8 mouse cellular contexts compared by ENCODE assay signal in genomic region chr1:151754028-151754489, GRCm38 (mm10). TPM values are rescaled to one million over a fixed set of nuclear protein-coding genes. Genes with fewer than 3 reads are reported as not detected.
A peak's percentile ranks its signal among the peaks of the same experiment; 100 is the strongest.
DNase-seq lines count a peak whose midpoint lies in the region; ATAC-seq and TF ChIP-seq lines count a peak whose summit lies in the region.

No protein-coding gene starts in this region.

- H3K9ac ChIP-seq in heart, embryonic 14.5 days (ENCODE audit: low read length), result peak overlapping the region; percentile 64; the same call in 1 of the 2 replicates
- H3K9ac ChIP-seq in limb, embryonic 11.5 days (ENCODE audit: low read length), result no peak overlapping the region; the same call in 1 of the 2 replicates
- H3K9ac ChIP-seq in neural tube, embryonic 13.5 days, result no peak overlapping the region

- no peak overlapping the region for H3K27ac ChIP-seq in heart, embryonic 14.5 days (replicated peaks in 1 of 2; ENCODE audit: control insufficient read depth in 1 of 2, insufficient read depth in 1 of 2, low read depth in 2 of 2, low read length in 2 of 2)
- H3K27ac ChIP-seq in bone marrow, adult 2 months (ENCODE audit: control insufficient read depth, insufficient read depth, low read depth, low read length, poor library complexity), result peak overlapping the region; percentile 34; the same call in 1 of the 2 replicates
- no peak overlapping the region for H3K27ac ChIP-seq in limb, embryonic 11.5 days (replicated peaks; ENCODE audit: low read depth, low read length)
- no peak overlapping the region for H3K27ac ChIP-seq in neural tube, embryonic 13.5 days (replicated peaks)

- H3K36me3 ChIP-seq in heart, embryonic 14.5 days (ENCODE audit: control insufficient read depth, insufficient read depth, low read length), result no peaks in the 10 kb centered on the region
- H3K36me3 ChIP-seq in limb, embryonic 11.5 days (ENCODE audit: control insufficient read depth, insufficient read depth, low read length), result no peaks in the 10 kb centered on the region
- no peaks in the 10 kb centered on the region for H3K36me3 ChIP-seq in neural tube, embryonic 13.5 days

- H3K4me2 ChIP-seq in heart, embryonic 14.5 days (ENCODE audit: low read length), result peak overlapping the region; percentile 66
- H3K4me2 ChIP-seq in limb, embryonic 11.5 days (ENCODE audit: low read depth, severe bottlenecking), result peak overlapping the region; percentile 21; the same call in 1 of the 2 replicates
- peak overlapping the region; percentile 56 for H3K4me2 ChIP-seq in neural tube, embryonic 13.5 days

- no peak for TF ChIP-seq CTCF in bone marrow, adult 2 months (IDR thresholded peaks at IDR 0.05; ENCODE audit: control insufficient read depth, insufficient read depth, low read length)

- H3K9me3 ChIP-seq in heart, embryonic 14.5 days (ENCODE audit: control insufficient read depth, low read length), result no peaks in the 10 kb centered on the region
- H3K9me3 ChIP-seq in limb, embryonic 11.5 days (ENCODE audit: control insufficient read depth, low read length), result no peaks in the 10 kb centered on the region
- H3K9me3 ChIP-seq in neural tube, embryonic 13.5 days, result no peaks in the 10 kb centered on the region

- H3K4me1 ChIP-seq in heart, embryonic 14.5 days (ENCODE audit: control insufficient read depth in 2 of 2, insufficient read depth in 2 of 2, low read length in 2 of 2), result peaks cover 0 to 17% of the 10 kb centered on the region in 2 experiments; a peak in 2 of 4 replicates
- H3K4me1 ChIP-seq in bone marrow, adult 2 months (ENCODE audit: control insufficient read depth, insufficient read depth, low read length), result no peaks in the 10 kb centered on the region
- H3K4me1 ChIP-seq in limb, embryonic 11.5 days (ENCODE audit: control insufficient read depth, insufficient read depth, low read length), result peaks cover 5% of the 10 kb centered on the region
- peaks cover 16% of the 10 kb centered on the region for H3K4me1 ChIP-seq in neural tube, embryonic 13.5 days (replicated peaks)

- no peak for ATAC-seq in heart, embryonic 14.5 days (ENCODE audit: insufficient number of reproducible peaks, insufficient read depth, low FRiP score, low read depth)
- no peak for ATAC-seq in limb, embryonic 11.5 days (ENCODE audit: insufficient number of reproducible peaks, low FRiP score, low TSS enrichment, low read depth)
- ATAC-seq in neural tube, embryonic 13.5 days (ENCODE audit: low read depth), result no peak

- WGBS in heart, embryonic 14.5 days, result 59% methylated on average over 10 of the region's 10 CpGs
- WGBS in bone marrow, adult 2 months, result 2% methylated on average over 10 of the region's 10 CpGs
- WGBS in limb, embryonic 11.5 days, result 77% methylated on average over 10 of the region's 10 CpGs
- WGBS in neural tube, embryonic 13.5 days, result 74% methylated on average over 10 of the region's 10 CpGs

- peak overlapping the region in 1 of 2 experiments; percentile 76; a peak in 2 of 4 replicates for H3K4me3 ChIP-seq in heart, embryonic 14.5 days (ENCODE audit: control insufficient read depth in 1 of 2, insufficient read depth in 1 of 2, low read depth in 1 of 2, low read length in 2 of 2)
- H3K4me3 ChIP-seq in bone marrow, adult 2 months (replicated peaks; ENCODE audit: control insufficient read depth, low read depth, low read length), result peak overlapping the region; percentile 35
- H3K4me3 ChIP-seq in limb, embryonic 11.5 days (ENCODE audit: low read depth, low read length), result peak overlapping the region; percentile 95; the same call in 1 of the 2 replicates
- H3K4me3 ChIP-seq in neural tube, embryonic 13.5 days, result peak overlapping the region; percentile 90; the same call in 1 of the 2 replicates

- intact Hi-C loops in heart, postnatal 10 days (cut with DNase I), result no loop called here

- H3K27me3 ChIP-seq in heart, embryonic 14.5 days (ENCODE audit: control insufficient read depth, insufficient read depth, low read length), result no peaks in the 10 kb centered on the region
- H3K27me3 ChIP-seq in limb, embryonic 11.5 days (ENCODE audit: control insufficient read depth, insufficient read depth, low read length), result no peaks in the 10 kb centered on the region
- no peaks in the 10 kb centered on the region for H3K27me3 ChIP-seq in neural tube, embryonic 13.5 days

- DNase-seq in heart, adult 11 months, result no peak
- DNase-seq in heart, postnatal 10 days, result peak; percentile 8 to 19
- no peak for DNase-seq in limb, embryonic 11.5 days (ENCODE audit: low spot score)
- DNase-seq in urinary bladder, adult 18-20 months (ENCODE audit: low spot score in 2 of 2), result no peak
- no peak for DNase-seq in ovary, adult 18-20 months (ENCODE audit: low spot score)

- no peak for TF ChIP-seq POLR2A in bone marrow, adult 2 months (IDR thresholded peaks at IDR 0.05; ENCODE audit: borderline replicate concordance, control insufficient read depth, low read depth, low read length)

RNA-seq across cellular contexts. Expression of gene Edem3, which starts 1.1 kb away (rescaled TPM):
- polyA plus RNA-seq in heart, embryonic 14.5 days (2014; fragmentation: Nextera tagmentation; extraction: Ambion mirVana), result 17.1 and 17.5 TPM in 2 replicates
- polyA plus RNA-seq in bone marrow, adult 2 months (2011; ENCODE audit: insufficient read depth, insufficient read length, low replicate concordance, missing spikeins), result 4.0 and 8.6 TPM in 2 replicates
- total RNA-seq in heart, postnatal 10 days (2021), result 10 to 100 TPM; 24.9 to 28.1 TPM
- 20.7 and 25.2 TPM in 2 replicates for polyA plus RNA-seq in limb, embryonic 11.5 days (2014; fragmentation: Nextera tagmentation; extraction: Ambion mirVana)
- 18.2 and 18.5 TPM in 2 replicates for polyA plus RNA-seq in neural tube, embryonic 13.5 days (2015; fragmentation: Nextera tagmentation; extraction: Ambion mirVana)

Comparison
In these comparisons a context has a peak if more than half of its experiments do, and no peak if none do; other contexts are left out.
1. DNase-seq: peak in heart, postnatal 10 days (2 of 2); none in heart, adult 11 months (single experiment), limb, embryonic 11.5 days (single experiment), urinary bladder, adult 18-20 months (0 of 2) and ovary, adult 18-20 months (single experiment).
2. Peak in every context shown above with its lines, with median percentiles within 50 percentile points of each other: H3K4me2 ChIP-seq.